9 mouse cellular contexts compared by ENCODE assay signal in the genomic region with DNA sequence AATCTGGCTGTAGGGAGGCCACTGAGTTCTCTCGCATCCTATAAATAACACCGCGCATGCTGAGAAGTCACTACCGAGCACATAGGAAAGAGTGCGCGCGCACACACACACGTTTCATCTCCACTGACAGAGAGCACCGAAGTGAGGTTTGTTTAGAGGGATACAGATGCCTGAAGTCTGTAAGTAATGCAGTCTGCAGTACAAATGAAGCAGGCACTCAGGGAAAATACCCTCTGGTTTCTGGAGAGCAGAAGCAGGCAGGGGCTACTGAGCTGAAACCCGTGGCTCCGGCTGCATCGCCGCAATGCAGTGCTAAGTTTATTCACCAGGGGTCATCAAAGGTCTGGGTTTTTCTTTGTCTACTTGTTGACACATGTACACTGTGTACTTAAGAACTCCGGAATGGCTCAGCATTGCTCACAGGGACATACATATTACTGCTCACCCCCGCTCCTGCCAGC.
A peak's percentile ranks its signal among the peaks of the same experiment; 100 is the strongest.
DNase-seq lines count a peak whose midpoint lies in the region; ATAC-seq lines count a peak whose summit lies in the region.
"Had no signal": no experiment of that assay in that cellular context is flagged by ENCODE, and none has a peak within 500 bp of the region (broad histone marks: within the 10 kb centered on the region; RNA-seq: fewer than 3 reads in every experiment).

No protein-coding gene starts in this region.

- H3K9ac ChIP-seq in intestine, embryonic 15.5 days = no peak overlapping the region

- 29% methylated on average over 15 of the region's 15 CpGs for WGBS in intestine, embryonic 15.5 days

- DNase-seq in adrenal gland, postnatal 10 days = peak; percentile 73
- DNase-seq in embryo, embryonic 10 days (ENCODE audit: low spot score) = peak; percentile 75
- peak; percentile 27 to 47 for DNase-seq in gastrocnemius, postnatal 4 days (ENCODE audit: low spot score in 2 of 2)
- DNase-seq in left cerebral cortex, adult 8-10 months (ENCODE audit: low spot score in 2 of 2) = peak; percentile 43 to 60
- peak; percentile 74 for DNase-seq in mesoderm, embryonic 11.5 days (ENCODE audit: low read depth, low spot score)
- DNase-seq in skeletal muscle tissue, adult 2 months (ENCODE audit: low read depth, low spot score) = peak; percentile 7
- no peak for DNase-seq in spleen, postnatal 36 days (ENCODE audit: low spot score in 2 of 2)

- H3K4me1 ChIP-seq in intestine, embryonic 15.5 days (replicated peaks) = no peaks in the 10 kb centered on the region

- ATAC-seq in intestine, embryonic 15.5 days = peak; percentile 77

- H3K9me3 ChIP-seq in intestine, embryonic 15.5 days = no peaks in the 10 kb centered on the region

- H3K36me3 ChIP-seq in intestine, embryonic 15.5 days = no peaks in the 10 kb centered on the region

- 0 out of 2 replicates have a peak overlapping the region, but pooled peaks have one; percentile 17 for H3K4me3 ChIP-seq in intestine, embryonic 15.5 days (replicated peaks)
- H3K4me3 ChIP-seq: myocyte had no signal

- H3K27ac ChIP-seq in intestine, embryonic 15.5 days = no peak overlapping the region

- no peaks in the 10 kb centered on the region for H3K27me3 ChIP-seq in intestine, embryonic 15.5 days (replicated peaks)

- H3K4me2 ChIP-seq in intestine, embryonic 15.5 days (replicated peaks) = peak overlapping the region; percentile 53

Comparison
In these comparisons a context has a peak if more than half of its experiments do, and no peak if none do; other contexts are left out.
1. DNase-seq: peak in adrenal gland, postnatal 10 days (single experiment), embryo, embryonic 10 days (single experiment), gastrocnemius, postnatal 4 days (2 of 2), left cerebral cortex, adult 8-10 months (2 of 2), mesoderm, embryonic 11.5 days (single experiment) and skeletal muscle tissue, adult 2 months (single experiment); none in spleen, postnatal 36 days (0 of 2).